In the genomic region with DNA sequence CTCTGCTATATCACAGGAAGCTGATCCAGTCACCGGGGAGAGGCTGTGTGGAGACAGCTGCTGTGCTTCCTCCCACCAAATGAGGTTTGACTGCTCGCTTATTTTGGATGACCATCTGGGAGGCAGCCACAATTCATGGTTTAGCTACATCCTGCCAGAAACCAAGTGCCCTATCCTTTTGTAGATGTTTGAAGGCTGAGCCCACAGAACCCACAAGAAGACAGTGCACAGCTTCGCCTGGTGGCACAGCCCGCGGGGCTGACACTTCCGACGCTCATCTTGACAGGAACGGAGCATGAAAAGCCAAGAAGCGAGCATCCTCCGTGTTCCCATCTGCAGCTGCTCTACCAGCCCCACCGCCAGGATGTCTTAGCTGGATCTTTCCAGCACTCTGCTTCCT, we compare ENCODE assay signal across 16 mouse cellular contexts.
DNase-seq lines count a peak whose midpoint lies in the region; ATAC-seq and TF ChIP-seq lines count a peak whose summit lies in the region.
"Had no signal": no experiment of that assay in that cellular context is flagged by ENCODE, and none has a peak within 500 bp of the region (broad histone marks: within the 10 kb centered on the region; RNA-seq: fewer than 3 reads in every experiment).

No protein-coding gene starts in this region.

- no peak for ATAC-seq in inflammation-experienced regulatory T-cells, adult 6 months
- ATAC-seq in forebrain, embryonic 14.5 days = no peak
- ATAC-seq: midbrain, embryonic 16.5 days had no signal

- peak; percentile 39 for TF ChIP-seq CTCF in layer of hippocampus, adult 2 months (conservative IDR thresholded peaks at IDR 0.05)

- H3K27ac ChIP-seq in layer of hippocampus, adult 2 months = peak overlapping the region; percentile 7; the same call in 1 of the 2 replicates
- H3K27ac ChIP-seq in forebrain, embryonic 14.5 days (ENCODE audit: low read depth, low read length) = no peak overlapping the region
- H3K27ac ChIP-seq: liver, embryonic 15.5 days; neural tube, embryonic 13.5 days had no signal

- DNase-seq in frontal cortex, postnatal 10 days (ENCODE audit: low spot score in 2 of 2) = peak; percentile 27 to 48
- DNase-seq in layer of hippocampus, adult 2 months (ENCODE audit: low spot score in 2 of 2) = peak; percentile 25 to 42
- DNase-seq in left cerebral cortex, adult 8-10 months (ENCODE audit: low spot score in 2 of 2) = peak; percentile 32 to 67
- peak; percentile 56 for DNase-seq in right cerebral cortex, postnatal 25 days
- DNase-seq in forebrain, embryonic 14.5 days (ENCODE audit: low spot score) = no peak
- no peak for DNase-seq in adrenal gland, adult (ENCODE audit: inconsistent age in 2 of 2, low spot score in 1 of 2)
- DNase-seq: gastrocnemius, postnatal 10 days; kidney, adult 11 months; lung, postnatal 4 days; thymus, postnatal 25 days had no signal

- H3K27me3 ChIP-seq in forebrain, embryonic 14.5 days (replicated peaks; ENCODE audit: control insufficient read depth, insufficient read depth, low read length) = no peaks in the 10 kb centered on the region
- H3K27me3 ChIP-seq: CH12.LX; heart, embryonic 12.5 days; liver, embryonic 15.5 days; neural tube, embryonic 13.5 days had no signal

- no peak overlapping the region for H3K9ac ChIP-seq in forebrain, embryonic 14.5 days (ENCODE audit: low read length)
- H3K9ac ChIP-seq: heart, embryonic 12.5 days; liver, embryonic 15.5 days; neural tube, embryonic 13.5 days had no signal

- no peaks in the 10 kb centered on the region for H3K4me1 ChIP-seq in forebrain, embryonic 14.5 days (ENCODE audit: control insufficient read depth, insufficient read depth, low read length)
- H3K4me1 ChIP-seq: heart, embryonic 12.5 days; liver, embryonic 15.5 days; neural tube, embryonic 13.5 days had no signal

- 83% methylated on average over 11 of the region's 11 CpGs for WGBS in forebrain, embryonic 14.5 days

- H3K4me3 ChIP-seq in layer of hippocampus, adult 2 months = no peak overlapping the region
- no peak overlapping the region for H3K4me3 ChIP-seq in forebrain, embryonic 14.5 days (ENCODE audit: low read depth, low read length)
- H3K4me3 ChIP-seq: heart, embryonic 12.5 days; liver, embryonic 15.5 days; neural tube, embryonic 13.5 days had no signal

- no peak overlapping the region for H3K4me2 ChIP-seq in forebrain, embryonic 14.5 days (ENCODE audit: low read length)
- H3K4me2 ChIP-seq: heart, embryonic 12.5 days; liver, embryonic 15.5 days; neural tube, embryonic 13.5 days had no signal

- no peaks in the 10 kb centered on the region for H3K36me3 ChIP-seq in forebrain, embryonic 14.5 days (ENCODE audit: control insufficient read depth, insufficient read depth, low read length)
- H3K36me3 ChIP-seq: heart, embryonic 12.5 days; liver, embryonic 15.5 days; neural tube, embryonic 13.5 days had no signal

- no peaks in the 10 kb centered on the region for H3K9me3 ChIP-seq in forebrain, embryonic 14.5 days (replicated peaks; ENCODE audit: control insufficient read depth, low read length)
- H3K9me3 ChIP-seq: heart, embryonic 12.5 days; liver, embryonic 15.5 days; neural tube, embryonic 13.5 days had no signal

Comparison
In these comparisons a context has a peak if more than half of its experiments do, and no peak if none do; other contexts are left out.
1. DNase-seq: peak in frontal cortex, postnatal 10 days (2 of 2), layer of hippocampus, adult 2 months (2 of 2), left cerebral cortex, adult 8-10 months (2 of 2) and right cerebral cortex, postnatal 25 days (single experiment); none in forebrain, embryonic 14.5 days (single experiment) and adrenal gland, adult (0 of 2).